Mouse (Mus musculus) T-helper 1 cell (primary cell): ENCODE data around the gene Gm5152.
"Not testable (repeated sequence)": the region's sequence is repeated elsewhere in the genome, so short reads cannot be mapped to it uniquely, and the experiment has no call there.

Experiments
- in situ Hi-C: fragments of 300-600 bp; cut with MboI, MseI; formaldehyde crosslinking; loops from one replicate; pipeline ENCODE4 v1.15.1; 2025; ENCODE audit warnings: high pct_unique_total_duplicates

Gene Gm5152

DNA sequence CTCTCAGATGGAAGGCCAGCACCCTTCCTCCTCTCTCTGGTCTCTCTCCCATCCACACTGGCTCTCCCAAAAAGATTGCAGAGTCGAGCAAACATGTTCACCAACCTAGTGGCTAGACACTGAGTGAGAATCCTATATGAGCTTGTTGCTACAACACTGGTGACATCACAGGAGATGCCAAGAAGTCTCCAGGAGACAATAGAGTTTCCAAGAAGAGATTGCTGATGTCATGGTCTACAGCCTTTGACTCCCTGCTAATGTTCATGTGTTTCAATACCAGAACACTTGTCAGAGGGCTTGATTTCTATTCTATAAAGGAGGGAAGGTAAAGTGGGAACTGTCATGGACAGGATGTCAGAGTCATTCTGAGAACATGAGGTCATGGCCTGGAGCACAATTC lies at the start of gene Gm5152:
TSS of gene Gm5152 (minus strand) at position 101 of the 400 bp plus-strand sequence.
- in situ Hi-C loops, result loop anchor here (10.0 kb wide), 2 partner anchors 798 to 1008 kb away; partner anchors contain the start of gene Gm8890

DNA sequence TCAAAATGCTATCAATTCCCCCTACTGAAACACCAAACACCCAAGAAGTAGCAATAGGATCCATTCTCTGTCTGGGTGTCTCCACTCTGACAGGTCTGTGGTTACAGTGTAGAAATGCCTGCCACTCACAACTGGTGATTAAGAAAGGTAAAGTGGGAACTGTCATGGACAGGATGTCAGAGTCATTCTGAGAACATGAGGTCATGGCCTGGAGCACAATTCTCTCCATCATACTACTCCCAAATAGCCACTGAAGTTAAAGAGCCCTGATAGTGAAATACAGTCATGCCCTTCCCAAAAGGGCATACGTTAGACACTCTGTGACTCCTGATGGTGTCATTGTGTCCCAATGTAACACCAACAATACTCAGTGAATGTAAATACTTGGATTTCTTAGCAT lies 8.4 kb upstream of the Gm5152 start:
- in situ Hi-C loops, result not testable (repeated sequence)

GRCm38 (mm10) chr5:10245770-10246169 lies 556 bp downstream of the Gm5152 start:
- in situ Hi-C loops, result loop anchor here (10.0 kb wide), 2 partner anchors 799 to 1009 kb away; partner anchors contain the start of gene Gm8890

GRCm38 (mm10) chr5:10240436-10240835 lies 5.9 kb downstream of the Gm5152 start:
- in situ Hi-C loops, result loop anchor here (10.0 kb wide), 2 partner anchors 804 to 1014 kb away; partner anchors contain the start of gene Gm8890

DNA sequence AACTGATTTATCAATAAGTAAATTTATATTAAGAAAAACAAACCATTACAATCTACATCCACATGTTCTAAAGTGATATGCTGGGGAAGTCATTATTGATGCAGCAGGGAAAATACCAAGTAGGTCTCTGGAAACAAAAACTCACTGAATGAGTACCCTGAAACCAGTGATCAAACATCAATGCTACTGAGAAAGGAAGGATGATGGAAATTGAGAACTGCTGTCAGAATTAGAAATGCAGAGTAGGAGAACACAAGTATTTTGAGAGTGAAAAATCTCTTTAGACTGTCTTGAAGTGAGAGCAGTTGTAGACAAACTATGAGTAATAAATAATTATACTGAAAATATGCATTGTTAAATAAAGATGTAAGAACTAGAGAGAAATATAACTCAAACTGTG lies 26.0 kb downstream of the Gm5152 start:
- in situ Hi-C loops, result no loop called here

DNA sequence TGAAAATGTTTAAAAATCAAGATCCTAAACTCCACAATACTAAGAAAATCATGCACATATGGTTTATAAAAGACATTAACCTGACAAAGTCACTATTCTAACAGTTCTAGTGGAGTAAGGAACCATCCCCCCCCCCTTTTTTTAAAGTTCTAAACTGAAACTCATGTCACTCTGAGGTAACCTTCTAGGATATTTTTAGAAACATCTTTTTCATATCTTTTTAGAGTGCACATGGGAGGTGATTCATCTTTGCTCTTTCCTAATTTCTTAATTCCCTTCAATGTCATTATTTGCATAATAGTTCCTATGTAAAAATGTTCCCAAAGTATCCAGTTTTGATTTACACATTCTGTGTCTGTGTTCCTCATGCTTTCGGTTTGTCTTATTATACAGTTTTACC lies 43.3 kb downstream of the Gm5152 start:
- in situ Hi-C loops, result no loop called here

DNA sequence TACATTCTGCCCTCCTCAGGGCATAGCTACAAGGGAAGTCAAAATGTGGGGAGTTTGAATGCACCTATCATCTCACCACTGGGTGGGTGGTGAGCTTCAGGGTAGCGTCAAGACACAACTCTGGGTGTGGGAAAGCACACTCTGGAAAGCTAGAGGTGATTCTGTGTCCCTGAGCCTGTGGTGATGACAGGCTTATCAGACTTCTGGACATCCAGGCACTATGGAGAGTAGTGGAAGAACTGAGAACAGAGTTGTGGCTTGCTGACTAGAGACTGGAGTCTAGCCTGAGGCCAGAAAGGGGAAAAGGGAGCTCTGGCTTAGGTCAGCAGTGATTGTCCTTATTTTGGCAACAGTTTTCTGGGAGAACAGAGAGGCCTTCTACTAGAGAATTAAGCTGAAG lies 49.4 kb downstream of the Gm5152 start:
- in situ Hi-C loops, result no loop called here
